Mouse (Mus musculus): ENCODE measurements around the gene Lgr4.

Lgr4 gene

DNA sequence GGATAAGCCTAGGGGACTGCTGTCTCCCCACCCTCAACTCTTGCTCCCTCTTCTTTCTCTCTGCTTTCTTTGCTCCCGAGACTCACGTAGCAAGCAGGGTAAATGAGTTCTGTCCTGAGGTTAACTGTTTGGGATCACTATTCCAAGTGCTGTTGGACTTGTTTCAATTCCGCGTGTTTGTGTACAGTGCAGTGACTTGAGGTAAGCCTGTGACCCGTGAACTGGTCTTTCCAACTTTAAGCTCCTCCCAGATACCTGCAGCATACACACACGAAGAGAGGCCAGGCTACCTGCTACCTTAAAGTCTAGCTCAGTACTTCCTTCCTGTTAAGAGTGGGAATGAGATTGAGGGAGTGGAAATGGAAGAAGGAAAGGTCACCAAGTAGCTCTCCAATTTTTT, 66.0 kb downstream of the Lgr4 start:
- DNase-seq: no peak

DNA sequence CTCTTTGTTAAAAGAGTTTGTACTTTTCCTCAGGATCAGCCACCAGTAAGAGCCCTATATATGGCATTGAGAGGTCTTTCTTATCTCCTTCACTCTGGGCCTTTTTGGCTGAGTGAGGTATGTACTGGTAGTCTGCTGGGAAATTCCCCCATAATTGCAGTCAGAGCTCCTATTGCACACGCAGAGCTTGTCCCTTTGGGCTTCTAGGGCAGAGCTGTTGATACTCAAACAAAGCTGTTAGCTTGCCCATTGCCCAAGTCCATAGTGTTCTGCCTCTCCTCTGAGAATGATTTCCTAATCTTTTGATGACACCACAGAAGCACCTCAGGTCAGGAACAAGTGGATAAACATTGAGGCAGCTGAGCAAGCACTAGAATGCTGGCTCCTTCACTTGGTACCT, 67.5 kb downstream of the Lgr4 start:
- no peak for DNase-seq

DNA sequence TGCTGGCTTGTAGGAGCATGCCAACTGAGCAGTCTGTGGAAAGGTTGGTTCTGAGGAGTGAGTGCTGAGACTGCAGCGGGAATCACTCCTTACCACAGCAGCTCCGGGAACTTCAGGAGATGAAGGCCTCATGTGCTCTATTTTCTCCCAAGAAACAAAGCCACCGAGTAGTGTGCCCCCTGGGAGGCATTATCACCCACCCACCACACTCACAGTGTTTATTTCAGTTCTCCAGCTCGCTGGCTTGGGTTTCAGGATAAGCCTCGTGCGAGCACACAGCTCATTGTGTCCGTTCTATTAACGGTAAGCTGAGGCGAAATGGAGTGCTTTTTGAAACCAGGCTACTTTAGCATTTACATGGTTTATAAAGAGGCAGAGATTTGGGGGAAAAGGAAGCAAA, 68.1 kb downstream of the Lgr4 start:
- DNase-seq: no peak

DNA sequence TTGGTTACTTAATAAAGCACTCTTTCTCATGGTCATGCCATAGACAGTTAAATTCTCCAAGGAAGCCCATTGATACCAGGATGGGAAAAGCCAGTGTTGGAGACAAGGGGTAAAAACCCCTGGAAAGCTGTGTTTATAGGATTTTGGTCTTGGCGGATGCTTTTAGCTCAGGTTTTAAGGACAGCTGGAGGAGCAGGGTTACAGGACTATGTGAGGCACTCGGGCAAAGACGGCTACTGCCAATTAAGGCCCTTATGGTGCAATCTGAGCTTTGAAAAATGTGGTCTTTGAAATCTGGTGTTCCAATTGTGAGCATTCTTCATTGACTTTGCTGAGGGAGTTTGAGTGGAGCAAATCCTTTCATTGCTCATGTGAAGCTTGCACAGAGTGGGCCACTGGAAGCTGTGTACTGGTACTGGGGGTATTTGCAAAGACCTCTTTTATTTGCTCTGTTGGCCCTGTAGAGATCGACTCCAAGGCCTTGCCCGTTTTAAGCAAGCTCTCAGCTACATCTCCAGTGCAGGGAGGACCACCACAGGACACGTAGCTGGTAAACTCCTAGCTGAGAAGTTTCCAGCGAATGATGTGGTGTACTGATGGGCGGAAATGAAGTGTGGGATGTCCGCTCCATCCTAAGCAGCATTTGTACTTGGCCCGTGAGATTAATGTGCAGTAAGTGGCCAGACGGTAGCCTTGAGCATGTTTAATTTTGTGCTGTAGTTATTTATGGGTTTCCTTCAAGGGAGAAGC, 68.8 kb downstream of the Lgr4 start:
- no peak for DNase-seq

- DNase-seq: no peak
These were observed 70.5 kb downstream of the Lgr4 start for GRCm38 (mm10) chr2:109987946-109988345.

GRCm38 (mm10) chr2:109989196-109989595, 71.7 kb downstream of the Lgr4 start:
- DNase-seq: no peak

GRCm38 (mm10) chr2:109989679-109990473, 72.4 kb downstream of the Lgr4 start:
- no peak for DNase-seq

DNA sequence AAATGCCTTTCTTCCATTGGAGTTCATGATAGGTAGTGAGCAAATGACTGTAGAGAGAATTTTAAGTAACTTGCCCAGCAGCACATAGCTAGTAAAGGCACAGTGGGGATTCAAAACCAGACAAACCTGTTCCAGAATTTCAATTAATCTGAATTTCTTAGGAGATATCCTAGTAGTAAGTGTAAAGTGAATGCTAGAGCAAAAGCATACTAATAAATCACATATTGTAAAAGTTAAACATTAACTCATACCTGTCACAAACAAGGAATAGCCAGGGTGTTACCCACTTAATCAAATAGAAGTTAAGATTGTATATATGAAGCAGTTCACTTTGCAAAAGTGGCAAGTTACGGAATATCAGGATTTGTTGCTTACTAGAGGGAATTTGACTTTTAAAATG, 74.3 kb downstream of the Lgr4 start:
- no peak for DNase-seq

DNA sequence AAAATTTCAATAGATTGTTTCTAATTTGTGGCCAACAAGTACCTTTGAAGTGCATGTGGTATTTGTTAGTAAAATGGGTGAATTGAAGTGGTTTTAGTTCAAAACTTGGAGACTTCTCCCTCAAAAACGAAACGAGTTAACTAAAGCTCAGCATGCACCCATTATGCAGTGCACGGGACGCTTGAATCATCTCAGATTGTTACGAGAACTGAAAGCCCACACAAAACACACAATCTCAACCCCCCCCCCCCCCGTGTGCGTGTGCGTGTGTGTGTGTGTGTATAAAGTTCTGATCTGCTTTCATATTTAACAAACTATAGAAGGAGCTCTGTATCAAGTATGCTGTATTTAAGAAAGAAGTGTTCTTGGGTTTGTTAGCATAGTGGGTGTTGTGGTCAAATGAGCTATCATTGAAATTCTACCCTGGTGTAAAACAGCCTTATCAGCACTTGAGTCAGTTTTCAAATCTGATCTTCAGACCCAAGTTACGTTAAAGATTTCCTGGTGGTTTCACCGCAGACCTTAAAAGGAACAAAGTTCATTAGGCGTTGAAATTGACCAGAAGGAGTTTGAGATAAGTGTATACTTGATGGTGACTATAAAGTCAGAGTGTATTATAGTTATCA, 75.1 kb downstream of the Lgr4 start:
- DNase-seq: no peak

- DNase-seq: no peak
These were observed 76.0 kb downstream of the Lgr4 start for GRCm38 (mm10) chr2:109993404-109993803.

- no peak for DNase-seq
These were observed 77.6 kb downstream of the Lgr4 start for GRCm38 (mm10) chr2:109995061-109995460.

- peak in 1 of 2 experiments; percentile 11 for DNase-seq
These were observed 79.0 kb downstream of the Lgr4 start for GRCm38 (mm10) chr2:109996411-109996810.

DNA sequence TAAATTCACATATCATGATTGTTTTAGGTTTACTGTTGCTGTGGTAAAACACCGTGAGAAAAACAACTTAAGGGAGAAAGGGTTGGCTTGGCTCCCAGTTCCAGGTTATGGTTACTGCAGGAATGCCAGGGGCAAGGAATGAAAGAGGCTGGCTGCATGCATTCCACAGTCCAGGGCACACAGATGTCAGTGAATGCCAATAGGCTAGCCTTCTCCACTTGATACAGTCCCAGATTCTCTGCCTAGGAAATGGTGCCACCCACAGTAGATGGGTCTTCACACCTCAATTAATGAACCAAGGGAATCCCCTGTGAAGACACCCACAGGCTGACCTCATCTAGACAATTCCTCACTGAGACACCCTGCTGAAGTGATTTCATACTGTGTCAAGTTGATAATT, 87.2 kb downstream of the Lgr4 start:
- no peak for DNase-seq

DNA sequence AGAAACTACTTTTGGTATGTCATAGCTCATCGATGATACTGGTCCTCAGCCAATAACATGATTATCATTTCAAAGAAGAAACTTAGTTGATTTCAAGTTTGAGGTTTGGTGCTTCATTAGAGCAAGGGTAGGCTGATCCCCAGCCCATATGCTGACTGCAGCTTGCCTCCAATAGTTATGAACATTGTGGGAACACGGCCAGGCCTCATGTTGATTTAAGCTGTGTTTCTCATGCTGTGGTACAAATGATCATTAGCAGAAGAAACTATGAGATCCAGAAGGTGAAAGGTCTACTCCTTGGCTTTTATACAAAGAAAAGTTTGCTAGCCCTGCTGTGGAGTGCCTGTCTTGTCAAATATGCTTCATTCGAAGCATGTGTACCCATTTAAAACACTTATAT, 87.7 kb downstream of the Lgr4 start:
- DNase-seq: peak; percentile 50 to 80

- no peak for DNase-seq
These were observed 88.3 kb downstream of the Lgr4 start for GRCm38 (mm10) chr2:110005596-110006239.

DNA sequence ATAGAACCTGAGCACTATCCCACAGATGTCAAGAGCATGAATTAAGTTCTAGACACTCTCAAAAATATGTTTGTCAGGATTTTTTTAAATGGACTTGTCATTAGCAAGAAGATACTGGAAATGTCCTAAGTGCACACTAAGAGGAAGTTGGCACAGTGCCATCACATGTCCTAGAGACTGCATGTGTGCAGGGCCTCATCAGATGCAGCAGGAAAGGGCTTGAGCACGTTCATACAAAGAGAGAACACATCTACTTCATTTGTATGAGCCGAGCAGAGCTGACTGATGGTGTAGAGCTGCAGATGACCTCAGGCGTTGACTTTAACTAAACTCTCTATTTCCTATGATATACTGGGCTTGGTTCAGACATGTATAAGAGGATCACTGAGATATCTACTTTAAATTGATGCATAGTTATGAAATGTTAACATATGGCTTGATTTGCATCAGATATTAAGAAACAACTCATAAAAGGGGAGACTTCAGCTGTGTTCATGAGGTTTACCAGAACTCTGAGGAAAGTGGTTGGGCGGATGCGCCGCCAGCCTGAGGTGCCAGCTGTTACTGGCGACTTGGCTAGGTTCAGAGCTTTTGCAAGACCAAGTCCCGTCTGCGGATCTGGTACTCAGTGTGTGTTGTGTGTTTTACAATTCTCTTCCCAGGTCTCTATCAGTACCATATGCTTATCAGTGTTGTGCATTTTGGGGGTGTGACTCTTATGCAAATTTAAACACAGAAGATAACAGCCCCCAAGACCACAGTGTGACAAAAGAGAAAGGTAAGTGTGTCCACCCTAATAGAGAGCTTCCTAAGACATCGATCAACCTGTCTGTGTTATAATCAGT, 90.2 kb downstream of the Lgr4 start:
- peak; percentile 22 to 34 for DNase-seq

DNA sequence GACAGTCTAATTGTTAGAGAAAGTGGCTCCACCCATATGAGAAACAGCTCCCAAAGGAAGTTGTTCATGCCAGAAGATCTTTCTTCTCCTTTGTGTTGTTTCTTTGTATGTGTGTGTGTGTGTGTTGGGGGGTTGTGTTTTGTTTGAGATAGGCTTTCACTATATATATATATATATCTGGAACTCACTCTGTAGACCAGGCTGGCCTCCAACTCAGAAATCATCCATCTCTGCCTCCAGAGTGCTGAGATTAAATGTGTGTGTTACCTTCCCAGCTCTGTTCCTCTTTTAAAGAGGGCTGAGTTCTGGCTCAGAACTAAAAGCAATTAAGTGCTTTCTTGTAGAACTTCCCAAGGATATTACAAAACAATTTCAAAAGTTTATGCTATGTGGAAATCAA, 92.0 kb downstream of the Lgr4 start:
- no peak for DNase-seq

DNA sequence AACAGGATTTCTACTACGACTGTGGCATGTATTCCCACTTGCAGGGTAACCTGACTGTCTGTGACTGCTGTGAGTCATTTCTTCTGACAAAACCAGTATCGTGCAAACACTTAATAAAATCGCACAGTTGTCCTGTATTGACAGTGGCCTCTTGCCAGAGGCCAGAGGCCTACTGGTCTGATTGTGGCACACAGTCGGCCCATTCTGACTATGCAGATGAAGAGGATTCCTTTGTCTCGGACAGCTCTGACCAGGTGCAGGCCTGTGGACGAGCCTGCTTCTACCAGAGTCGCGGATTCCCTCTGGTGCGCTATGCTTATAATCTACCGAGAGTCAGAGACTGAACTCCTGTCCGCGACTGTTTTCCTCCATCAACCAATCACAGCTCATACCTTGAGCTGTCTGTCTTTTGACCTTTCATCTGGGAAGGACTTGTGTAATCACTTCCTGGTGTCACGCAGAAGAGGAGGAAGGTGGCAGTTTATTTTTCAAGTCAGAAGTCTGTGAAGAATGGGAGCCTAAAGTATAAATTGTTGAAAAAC, 94.8 kb downstream of the Lgr4 start:
- no peak for DNase-seq

DNA sequence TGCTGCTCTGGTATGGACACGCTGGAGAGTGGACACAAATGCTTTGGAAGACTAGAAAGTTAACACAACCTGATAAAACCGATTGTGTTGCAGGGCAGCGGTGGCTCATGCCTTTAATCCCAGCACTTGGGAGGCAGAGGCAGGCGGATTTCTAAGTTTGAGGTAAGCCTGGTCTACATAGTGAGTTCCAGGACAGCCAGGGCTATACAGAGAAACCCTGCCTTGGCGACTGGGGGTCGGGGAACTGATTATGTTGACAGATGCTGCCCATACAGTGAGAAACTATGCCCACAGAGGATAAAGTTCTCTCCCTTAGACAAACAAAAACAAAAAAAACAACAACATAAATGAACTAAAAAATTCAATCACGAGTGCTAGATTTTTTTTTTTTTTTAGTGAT, 99.6 kb downstream of the Lgr4 start:
- no peak for DNase-seq

DNA sequence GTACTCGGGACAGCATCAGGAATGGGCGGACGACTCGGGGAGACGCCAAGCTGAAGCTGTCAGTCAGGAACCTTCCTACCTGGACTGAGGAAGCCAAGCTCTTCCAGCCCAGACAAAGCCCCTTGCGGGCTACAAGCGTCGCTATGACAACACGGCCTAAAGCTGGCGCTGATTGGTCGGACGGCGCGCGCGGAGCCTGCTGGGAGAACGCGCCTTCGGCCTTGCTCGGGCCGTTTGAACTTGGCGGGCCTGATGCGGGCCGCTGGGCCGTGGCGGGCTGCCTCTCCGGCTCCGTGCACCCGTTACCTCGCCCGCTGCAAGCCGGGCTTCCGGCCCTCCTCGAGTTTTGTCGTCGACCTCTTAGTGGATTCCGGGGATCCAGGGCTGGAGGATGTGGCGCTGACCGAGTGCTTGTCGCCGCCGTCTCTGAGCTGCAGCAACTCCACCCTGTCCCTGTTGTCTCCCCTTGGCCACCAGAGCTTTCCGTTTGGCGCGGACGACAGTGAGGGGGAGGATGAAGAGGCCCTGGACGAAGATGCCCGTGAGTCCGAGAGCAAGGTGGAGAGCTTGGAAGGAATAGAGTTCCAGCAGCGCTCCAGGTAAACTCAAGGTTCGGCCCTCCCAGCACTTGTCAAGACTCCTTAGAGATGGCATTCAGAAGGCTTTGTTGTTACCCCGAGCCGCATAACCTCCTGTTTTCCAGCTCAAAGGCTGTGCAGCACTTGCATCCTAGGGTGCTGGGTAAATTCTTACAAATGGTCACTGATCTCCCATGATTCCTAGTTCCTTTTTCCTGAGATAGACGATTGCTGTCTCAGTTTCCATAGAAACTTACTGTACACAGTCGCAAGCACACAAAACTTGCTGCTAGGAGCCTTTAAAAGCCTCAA, 100.4 kb downstream of the Lgr4 start, which contains the start of gene Ccdc34:
Gene Ccdc34 (plus strand): TSS at position 202 of the 890 bp plus-strand sequence.
- peak; percentile 95 to 96 for DNase-seq

GRCm38 (mm10) chr2:110019656-110020055, 102.2 kb downstream of the Lgr4 start:
- DNase-seq: no peak

All from cerebellum, postnatal 10 days (tissue).